Mouse (Mus musculus): ENCODE measurements around the gene Tmem268. TPM values are rescaled to one million over a fixed set of nuclear protein-coding genes. Genes with fewer than 3 reads are reported as not detected.

The Tmem268 gene
- polyA plus RNA-seq, 1 experiment from 2014 or later, result 3.8 TPM

GRCm38 (mm10) chr4:63605545-63605944 lies 47.0 kb downstream of the Tmem268 start:
- no peaks in the 10 kb centered on the region for H3K27me3 ChIP-seq (replicated peaks; ENCODE audit: control insufficient read depth, insufficient read depth, low read length)
- H3K4me2 ChIP-seq (ENCODE audit: low read length), result no peak overlapping the region
- no peak for ATAC-seq
- no peak overlapping the region for H3K4me3 ChIP-seq (ENCODE audit: low read length)
- 92% methylated on average over 3 of the region's 3 CpGs for WGBS
- no peaks in the 10 kb centered on the region for H3K9me3 ChIP-seq (ENCODE audit: control insufficient read depth, low read length)
- H3K9ac ChIP-seq (ENCODE audit: low read depth, low read length), result no peak overlapping the region
- no peaks in the 10 kb centered on the region for H3K36me3 ChIP-seq (ENCODE audit: control insufficient read depth, insufficient read depth, low read length)
- H3K4me1 ChIP-seq (ENCODE audit: control insufficient read depth, insufficient read depth, low read depth, low read length), result no peaks in the 10 kb centered on the region
- H3K27ac ChIP-seq (ENCODE audit: low read depth, low read length), result no peak overlapping the region

- Histone ChIP-seq H3K27ac (ENCODE audit: low read depth, low read length) (no peak overlapping the region), H3K9ac (ENCODE audit: low read depth, low read length) (no peak overlapping the region), H3K27me3 (replicated peaks; ENCODE audit: control insufficient read depth, insufficient read depth, low read length) (no peaks in the 10 kb centered on the region), H3K4me2 (ENCODE audit: low read length) (no peak overlapping the region), H3K36me3 (ENCODE audit: control insufficient read depth, insufficient read depth, low read length) (no peaks in the 10 kb centered on the region), H3K4me3 (ENCODE audit: low read length) (no peak overlapping the region), H3K4me1 (ENCODE audit: control insufficient read depth, insufficient read depth, low read depth, low read length) (no peaks in the 10 kb centered on the region), H3K9me3 (ENCODE audit: control insufficient read depth, low read length) (no peaks in the 10 kb centered on the region)
- ATAC-seq, result no peak
- 81% methylated on average over 1 of the region's 1 CpGs for WGBS
Measured at GRCm38 (mm10) chr4:63605968-63606367, 47.4 kb downstream of the Tmem268 start.

GRCm38 (mm10) chr4:63608391-63608790 lies 49.8 kb downstream of the Tmem268 start:
- H3K4me3 ChIP-seq (ENCODE audit: low read length), result no peak overlapping the region
- WGBS, result 72% methylated on average over 7 of the region's 7 CpGs
- H3K4me2 ChIP-seq (ENCODE audit: low read length), result no peak overlapping the region
- H3K4me1 ChIP-seq (ENCODE audit: control insufficient read depth, insufficient read depth, low read depth, low read length), result no peaks in the 10 kb centered on the region
- ATAC-seq, result peak; percentile 34; the same call in 1 of the 2 replicates
- H3K27me3 ChIP-seq (replicated peaks; ENCODE audit: control insufficient read depth, insufficient read depth, low read length), result no peaks in the 10 kb centered on the region
- no peak overlapping the region for H3K9ac ChIP-seq (ENCODE audit: low read depth, low read length)
- H3K27ac ChIP-seq (ENCODE audit: low read depth, low read length), result no peak overlapping the region
- H3K36me3 ChIP-seq (ENCODE audit: control insufficient read depth, insufficient read depth, low read length), result no peaks in the 10 kb centered on the region
- no peaks in the 10 kb centered on the region for H3K9me3 ChIP-seq (ENCODE audit: control insufficient read depth, low read length)

- Histone ChIP-seq H3K9ac (ENCODE audit: low read depth, low read length) (no peak overlapping the region), H3K27ac (ENCODE audit: low read depth, low read length) (no peak overlapping the region), H3K36me3 (ENCODE audit: control insufficient read depth, insufficient read depth, low read length) (no peaks in the 10 kb centered on the region), H3K4me1 (ENCODE audit: control insufficient read depth, insufficient read depth, low read depth, low read length) (no peaks in the 10 kb centered on the region), H3K27me3 (replicated peaks; ENCODE audit: control insufficient read depth, insufficient read depth, low read length) (no peaks in the 10 kb centered on the region), H3K4me3 (ENCODE audit: low read length) (no peak overlapping the region), H3K9me3 (ENCODE audit: control insufficient read depth, low read length) (no peaks in the 10 kb centered on the region), H3K4me2 (ENCODE audit: low read length) (no peak overlapping the region)
- no peak for ATAC-seq
- 87% methylated on average over 2 of the region's 2 CpGs for WGBS
Measured at GRCm38 (mm10) chr4:63621861-63622260, 63.3 kb downstream of the Tmem268 start.

GRCm38 (mm10) chr4:63622378-63622835 lies 63.8 kb downstream of the Tmem268 start, which contains the start of gene Tex48:
Gene Tex48, minus strand, starts transcription at chr4:63622428.
- no peak for ATAC-seq
- H3K4me1 ChIP-seq (ENCODE audit: control insufficient read depth, insufficient read depth, low read depth, low read length), result no peaks in the 10 kb centered on the region
- H3K4me2 ChIP-seq (ENCODE audit: low read length), result no peak within 1 kb of the TSS
- no peaks in the 10 kb centered on the region for H3K36me3 ChIP-seq (ENCODE audit: control insufficient read depth, insufficient read depth, low read length)
- 62% methylated on average over 5 of the region's 5 CpGs for WGBS
- H3K9me3 ChIP-seq (ENCODE audit: control insufficient read depth, low read length), result no peaks in the 10 kb centered on the region
- no peak within 1 kb of the TSS for H3K9ac ChIP-seq (ENCODE audit: low read depth, low read length)
- no peak within 1 kb of the TSS for H3K27ac ChIP-seq (ENCODE audit: low read depth, low read length)
- H3K27me3 ChIP-seq (replicated peaks; ENCODE audit: control insufficient read depth, insufficient read depth, low read length), result no peaks in the 10 kb centered on the region
- H3K4me3 ChIP-seq (ENCODE audit: low read length), result no peak within 1 kb of the TSS

GRCm38 (mm10) chr4:63625563-63626080 lies 67.0 kb downstream of the Tmem268 start:
- no peak overlapping the region for H3K4me2 ChIP-seq (ENCODE audit: low read length)
- no peaks in the 10 kb centered on the region for H3K9me3 ChIP-seq (ENCODE audit: control insufficient read depth, low read length)
- H3K4me1 ChIP-seq (ENCODE audit: control insufficient read depth, insufficient read depth, low read depth, low read length), result no peaks in the 10 kb centered on the region
- no peaks in the 10 kb centered on the region for H3K27me3 ChIP-seq (replicated peaks; ENCODE audit: control insufficient read depth, insufficient read depth, low read length)
- H3K4me3 ChIP-seq (ENCODE audit: low read length), result no peak overlapping the region
- 82% methylated on average over 3 of the region's 3 CpGs for WGBS
- H3K27ac ChIP-seq (ENCODE audit: low read depth, low read length), result no peak overlapping the region
- no peaks in the 10 kb centered on the region for H3K36me3 ChIP-seq (ENCODE audit: control insufficient read depth, insufficient read depth, low read length)
- no peak overlapping the region for H3K9ac ChIP-seq (ENCODE audit: low read depth, low read length)
- no peak for ATAC-seq

- Histone ChIP-seq H3K9ac (ENCODE audit: low read depth, low read length) (no peak overlapping the region), H3K4me3 (ENCODE audit: low read length) (no peak overlapping the region), H3K36me3 (ENCODE audit: control insufficient read depth, insufficient read depth, low read length) (no peaks in the 10 kb centered on the region), H3K4me1 (ENCODE audit: control insufficient read depth, insufficient read depth, low read depth, low read length) (no peaks in the 10 kb centered on the region), H3K9me3 (ENCODE audit: control insufficient read depth, low read length) (no peaks in the 10 kb centered on the region), H3K4me2 (ENCODE audit: low read length) (no peak overlapping the region), H3K27ac (ENCODE audit: low read depth, low read length) (no peak overlapping the region), H3K27me3 (replicated peaks; ENCODE audit: control insufficient read depth, insufficient read depth, low read length) (no peaks in the 10 kb centered on the region)
- 88% methylated on average over 8 of the region's 8 CpGs for WGBS
- no peak for ATAC-seq
Measured at GRCm38 (mm10) chr4:63627111-63627510, 68.5 kb downstream of the Tmem268 start.

- Histone ChIP-seq H3K4me3 (ENCODE audit: low read length) (no peak overlapping the region), H3K27ac (ENCODE audit: low read depth, low read length) (no peak overlapping the region), H3K4me2 (ENCODE audit: low read length) (no peak overlapping the region), H3K4me1 (ENCODE audit: control insufficient read depth, insufficient read depth, low read depth, low read length) (no peaks in the 10 kb centered on the region), H3K9ac (ENCODE audit: low read depth, low read length) (no peak overlapping the region), H3K9me3 (ENCODE audit: control insufficient read depth, low read length) (no peaks in the 10 kb centered on the region), H3K27me3 (replicated peaks; ENCODE audit: control insufficient read depth, insufficient read depth, low read length) (no peaks in the 10 kb centered on the region), H3K36me3 (ENCODE audit: control insufficient read depth, insufficient read depth, low read length) (no peaks in the 10 kb centered on the region)
- ATAC-seq, result no peak
- 85% methylated on average over 2 of the region's 2 CpGs for WGBS
Measured at GRCm38 (mm10) chr4:63633181-63633580, 74.6 kb downstream of the Tmem268 start.
